Mouse (Mus musculus) granulocyte monocyte progenitor cell, adult 5-6 weeks (primary cell): ENCODE data around the gene Elmsan1. TPM values are rescaled to one million over a fixed set of nuclear protein-coding genes. Genes with fewer than 3 reads are reported as not detected.
"Not testable (repeated sequence)": the region's sequence is repeated elsewhere in the genome, so short reads cannot be mapped to it uniquely, and the experiment has no call there.

Source experiments
- ATAC-seq: replicated peaks from 2 replicates; pipeline ENCODE4 v1.8.0; 2016; ENCODE audit warnings: mild to moderate bottlenecking, moderate TSS enrichment, inconsistent platforms; ENCODE audit not compliant: poor library complexity, severe bottlenecking
- total RNA-seq, 2 experiments: library from RNA; stranded (forward) in 1 of 2; stranded (reverse) in 1 of 2; fragments of 200-712, 200-1000 nt in 1 of 2; fragments of >200 nt in 1 of 2; fragmentation: Nextera tagmentation in 1 of 2; gene quantifications; 2 replicates each; pipeline ENCODE4 v1.2.3; 2014 to 2017

The Elmsan1 gene
- 12.7 and 15.1 TPM in 2 replicates for total RNA-seq (2014; fragmentation: Nextera tagmentation)
- total RNA-seq (2017), result 7.8 and 10.1 TPM in 2 replicates

GRCm38 (mm10) chr12:84218289-84219120 is at the start of gene Elmsan1:
Gene Elmsan1 (minus strand): TSS chr12:84218881.
- ATAC-seq, result peak; percentile 52

GRCm38 (mm10) chr12:84267264-84267663 is 48.6 kb upstream of the Elmsan1 start:
- no peak for ATAC-seq

- no peak; the same call in 1 of the 2 replicates for ATAC-seq
These were observed 41.7 kb upstream of the Elmsan1 start for GRCm38 (mm10) chr12:84260363-84260762.

GRCm38 (mm10) chr12:84254886-84255285 is 36.2 kb upstream of the Elmsan1 start:
- no peak for ATAC-seq

GRCm38 (mm10) chr12:84252811-84253210 is 34.1 kb upstream of the Elmsan1 start:
- peak; percentile 80 for ATAC-seq

- peak; percentile 93 for ATAC-seq
These were observed 30.5 kb upstream of the Elmsan1 start for GRCm38 (mm10) chr12:84249217-84249616.

GRCm38 (mm10) chr12:84245683-84246082 is 27.0 kb upstream of the Elmsan1 start:
- no peak for ATAC-seq

GRCm38 (mm10) chr12:84243076-84243770 is 24.5 kb upstream of the Elmsan1 start:
- ATAC-seq, result peak; percentile 97

- not testable (repeated sequence) for ATAC-seq
These were observed 18.4 kb upstream of the Elmsan1 start for GRCm38 (mm10) chr12:84237036-84237435.

GRCm38 (mm10) chr12:84235981-84236752 is 17.5 kb upstream of the Elmsan1 start:
- ATAC-seq, result no peak

GRCm38 (mm10) chr12:84235577-84235976 is 16.9 kb upstream of the Elmsan1 start:
- no peak for ATAC-seq

- ATAC-seq, result no peak
These were observed 14.9 kb upstream of the Elmsan1 start for GRCm38 (mm10) chr12:84233488-84234100.

GRCm38 (mm10) chr12:84226117-84226840 is 7.6 kb upstream of the Elmsan1 start:
- ATAC-seq, result 0 out of 2 replicates have a peak, but pooled peaks have one; percentile 5

GRCm38 (mm10) chr12:84222405-84222961 is 3.8 kb upstream of the Elmsan1 start:
- peak; percentile 45 for ATAC-seq

- ATAC-seq, result no peak
These were observed 2.5 kb upstream of the Elmsan1 start for GRCm38 (mm10) chr12:84220951-84221891.

GRCm38 (mm10) chr12:84220515-84220914 is 1.8 kb upstream of the Elmsan1 start:
- ATAC-seq, result no peak

- ATAC-seq, result peak; percentile 34
These were observed 460 bp upstream of the Elmsan1 start for GRCm38 (mm10) chr12:84219121-84219561.
